Mouse (Mus musculus): Measurements from ENCODE around the gene Endou. TPM values are rescaled to one million over a fixed set of nuclear protein-coding genes. Genes with fewer than 3 reads are reported as not detected.

Gene Endou
- polyA plus RNA-seq (2015; fragmentation: Nextera tagmentation; extraction: Ambion mirVana), result 1.7 and 2.8 TPM in 2 replicates

GRCm38 (mm10) chr15:97731111-97731510, at the start of gene Endou:
Endou (minus strand) TSS chr15:97731339.
- H3K9ac ChIP-seq, result no peak within 1 kb of the TSS
- no peak within 1 kb of the TSS for H3K27ac ChIP-seq
- no peaks in the 10 kb centered on the region for H3K27me3 ChIP-seq
- no peaks in the 10 kb centered on the region for H3K9me3 ChIP-seq
- WGBS, result 83% methylated on average over 8 of the region's 8 CpGs
- H3K4me2 ChIP-seq, result no peak within 1 kb of the TSS
- no peak for ATAC-seq (ENCODE audit: insufficient number of reproducible peaks, insufficient read depth, low FRiP score, low TSS enrichment, low read depth)
- H3K4me3 ChIP-seq, result no peak within 1 kb of the TSS
- H3K36me3 ChIP-seq, result no peaks in the 10 kb centered on the region
- no peaks in the 10 kb centered on the region for H3K4me1 ChIP-seq

DNA sequence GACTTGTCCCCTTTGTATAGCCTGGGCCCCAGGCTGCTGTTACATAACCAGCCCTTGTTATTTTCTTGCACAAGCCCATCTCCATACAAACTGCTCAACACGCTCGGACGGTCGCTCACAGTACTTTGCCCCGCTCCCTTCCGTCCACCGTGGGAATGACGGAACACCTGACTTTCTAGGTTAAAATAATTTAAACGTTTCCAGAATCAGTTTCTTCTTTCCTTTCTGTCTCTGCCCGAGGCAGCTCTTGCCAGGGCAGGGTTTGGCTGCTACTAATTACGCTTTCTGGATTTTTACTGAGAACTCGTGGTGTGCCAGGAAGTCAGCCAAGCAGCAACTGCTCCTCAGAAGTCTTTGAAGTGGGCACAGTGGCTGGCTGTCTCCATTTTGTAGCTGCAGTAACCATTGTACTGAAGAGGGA, 49.5 kb upstream of the Endou start:
- Histone ChIP-seq H3K9ac (no peak overlapping the region), H3K27me3 (peaks cover 5% of the 10 kb centered on the region; the same call in 1 of the 2 replicates), H3K4me1 (peaks cover 42% of the 10 kb centered on the region), H3K27ac (peak overlapping the region; percentile 68), H3K9me3 (no peaks in the 10 kb centered on the region), H3K36me3 (no peaks in the 10 kb centered on the region), H3K4me2 (no peak overlapping the region), H3K4me3 (no peak overlapping the region)
- WGBS, result 32% methylated on average over 12 of the region's 12 CpGs
- no peak for ATAC-seq (ENCODE audit: insufficient number of reproducible peaks, insufficient read depth, low FRiP score, low TSS enrichment, low read depth)

GRCm38 (mm10) chr15:97779576-97779975, 48.4 kb upstream of the Endou start:
- H3K9me3 ChIP-seq, result no peaks in the 10 kb centered on the region
- no peak overlapping the region for H3K4me2 ChIP-seq
- H3K9ac ChIP-seq, result no peak overlapping the region
- H3K36me3 ChIP-seq, result no peaks in the 10 kb centered on the region
- H3K27me3 ChIP-seq, result peaks cover 5% of the 10 kb centered on the region; the same call in 1 of the 2 replicates
- H3K4me1 ChIP-seq, result peaks cover 41% of the 10 kb centered on the region
- no peak overlapping the region for H3K27ac ChIP-seq
- 81% methylated on average over 1 of the region's 1 CpGs for WGBS
- H3K4me3 ChIP-seq, result no peak overlapping the region
- no peak for ATAC-seq (ENCODE audit: insufficient number of reproducible peaks, insufficient read depth, low FRiP score, low TSS enrichment, low read depth)

DNA sequence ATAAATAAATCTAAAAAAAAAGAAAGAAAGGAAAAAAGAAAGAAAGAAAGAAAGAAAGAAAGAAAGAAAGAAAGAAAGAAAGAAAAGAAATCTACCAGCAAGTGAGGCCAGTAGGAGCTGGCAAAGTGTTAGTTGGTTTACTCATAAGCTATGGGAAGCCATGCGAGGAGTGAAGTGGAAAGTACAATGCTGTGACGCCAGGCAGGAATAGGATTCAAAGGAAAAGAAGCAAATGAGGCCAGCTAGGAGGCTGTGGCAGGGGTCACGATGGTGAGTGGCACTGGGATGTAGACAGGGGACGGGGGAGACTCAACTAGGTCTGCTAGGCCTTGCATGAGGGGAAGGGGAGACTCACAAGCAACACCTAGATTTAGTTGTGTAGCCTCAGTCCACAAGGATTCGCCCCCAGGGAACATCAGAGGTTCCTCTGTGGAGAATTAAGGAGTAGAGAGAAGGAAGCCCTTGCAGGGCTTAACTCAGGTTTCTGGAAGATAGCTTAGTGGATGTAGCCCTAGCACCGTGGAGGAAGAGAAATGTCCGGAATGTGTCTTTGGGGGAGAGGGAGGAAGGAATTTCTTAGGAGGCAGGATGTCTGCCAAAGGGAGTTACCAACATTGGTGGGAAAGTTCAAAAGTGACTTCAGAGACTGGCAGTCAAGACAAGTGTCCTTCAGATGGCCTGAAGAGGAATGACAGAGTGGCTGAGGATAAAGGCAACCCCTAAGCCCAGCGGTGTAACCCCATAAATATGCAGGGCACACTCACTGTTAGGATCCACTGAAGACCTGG, 47.4 kb upstream of the Endou start, which contains the start of gene Slc48a1:
Gene Slc48a1, plus strand, starts transcription at position 210 of the 788 bp plus-strand sequence.
- Histone ChIP-seq H3K4me1 (peaks cover 48% of the 10 kb centered on the region), H3K27ac (0 out of 2 replicates have a peak within 1 kb of the TSS, but pooled peaks have one; percentile 11), H3K9me3 (no peaks in the 10 kb centered on the region), H3K9ac (no peak within 1 kb of the TSS), H3K36me3 (no peaks in the 10 kb centered on the region), H3K4me2 (no peak within 1 kb of the TSS), H3K4me3 (no peak within 1 kb of the TSS), H3K27me3 (peaks cover 5% of the 10 kb centered on the region; the same call in 1 of the 2 replicates)
- 62% methylated on average over 8 of the region's 8 CpGs for WGBS
- ATAC-seq (ENCODE audit: insufficient number of reproducible peaks, insufficient read depth, low FRiP score, low TSS enrichment, low read depth), result no peak

DNA sequence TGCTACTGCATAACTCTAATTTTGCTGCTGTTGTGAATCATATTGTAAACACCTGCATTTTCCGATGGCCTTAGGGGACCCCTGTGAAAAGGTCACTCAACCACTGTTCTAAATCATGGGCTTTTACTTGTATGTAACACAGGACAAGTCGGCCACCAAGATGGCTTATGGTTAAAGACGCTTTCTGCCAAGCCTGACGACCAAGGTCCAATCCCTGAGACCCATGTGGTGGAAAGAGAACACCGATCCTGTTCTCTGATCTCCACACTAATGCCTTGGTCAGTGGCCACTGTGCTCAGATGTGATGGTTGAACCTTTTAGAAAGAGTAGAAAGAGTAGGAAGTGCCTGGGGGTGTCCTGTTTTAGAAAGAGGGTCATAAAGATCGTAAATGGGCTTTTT, 45.8 kb upstream of the Endou start:
- no peak overlapping the region for H3K4me3 ChIP-seq
- H3K4me2 ChIP-seq, result no peak overlapping the region
- H3K9me3 ChIP-seq, result no peaks in the 10 kb centered on the region
- peaks cover 50% of the 10 kb centered on the region for H3K4me1 ChIP-seq
- H3K9ac ChIP-seq, result no peak overlapping the region
- H3K27ac ChIP-seq, result no peak overlapping the region
- H3K36me3 ChIP-seq, result no peaks in the 10 kb centered on the region
- WGBS, result 77% methylated on average over 6 of the region's 6 CpGs
- ATAC-seq (ENCODE audit: insufficient number of reproducible peaks, insufficient read depth, low FRiP score, low TSS enrichment, low read depth), result no peak
- no peaks in the 10 kb centered on the region; the same call in 1 of the 2 replicates for H3K27me3 ChIP-seq

DNA sequence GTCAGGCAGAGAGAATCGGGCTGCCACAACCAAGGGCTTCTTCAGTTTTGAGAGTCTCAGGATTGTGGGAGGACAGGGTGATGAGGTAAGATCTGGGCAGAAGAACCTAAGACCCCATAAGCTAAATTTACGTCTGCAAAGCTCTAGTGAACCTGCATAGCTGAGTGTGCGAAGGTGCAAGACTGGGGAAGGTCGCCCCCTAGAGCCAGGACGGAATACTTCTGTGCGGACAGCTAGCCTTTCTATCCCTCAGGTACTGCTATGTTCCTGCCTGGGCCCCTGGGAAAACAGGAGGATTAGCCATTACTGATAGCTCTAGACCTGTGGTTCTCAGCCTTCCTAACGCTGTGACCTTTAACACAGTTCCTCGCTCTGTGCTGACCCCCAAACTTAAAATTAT, 45.4 kb upstream of the Endou start:
- Histone ChIP-seq H3K27me3 (no peaks in the 10 kb centered on the region; the same call in 1 of the 2 replicates), H3K9me3 (no peaks in the 10 kb centered on the region), H3K27ac (no peak overlapping the region), H3K9ac (no peak overlapping the region), H3K36me3 (no peaks in the 10 kb centered on the region), H3K4me2 (no peak overlapping the region), H3K4me1 (peaks cover 46% of the 10 kb centered on the region), H3K4me3 (no peak overlapping the region)
- 9% methylated on average over 8 of the region's 8 CpGs for WGBS
- ATAC-seq (ENCODE audit: insufficient number of reproducible peaks, insufficient read depth, low FRiP score, low TSS enrichment, low read depth), result no peak

DNA sequence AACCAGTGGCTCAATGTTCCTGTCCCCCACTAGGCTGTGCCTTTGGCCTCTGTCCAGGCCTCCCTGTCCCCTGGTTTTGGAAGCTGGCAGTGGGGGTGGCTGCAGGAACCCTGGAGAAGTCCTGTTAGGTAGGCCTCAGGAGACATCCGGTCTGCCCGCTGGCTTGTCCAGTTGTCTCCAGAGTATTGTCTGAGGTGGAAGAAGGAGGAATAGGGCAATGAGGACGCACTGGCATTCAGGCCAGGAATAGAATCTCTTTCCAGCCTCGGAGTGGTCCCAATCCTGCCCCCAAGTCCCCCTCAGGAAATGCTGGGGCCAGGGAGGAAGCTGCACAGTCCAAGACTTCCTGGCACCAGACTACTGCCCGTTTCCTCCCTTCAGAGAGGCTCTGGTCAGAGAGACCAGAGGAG, 42.8 kb upstream of the Endou start:
- no peak; the same call in 1 of the 2 replicates for ATAC-seq (ENCODE audit: insufficient number of reproducible peaks, insufficient read depth, low FRiP score, low TSS enrichment, low read depth)
- H3K9ac ChIP-seq, result no peak overlapping the region

DNA sequence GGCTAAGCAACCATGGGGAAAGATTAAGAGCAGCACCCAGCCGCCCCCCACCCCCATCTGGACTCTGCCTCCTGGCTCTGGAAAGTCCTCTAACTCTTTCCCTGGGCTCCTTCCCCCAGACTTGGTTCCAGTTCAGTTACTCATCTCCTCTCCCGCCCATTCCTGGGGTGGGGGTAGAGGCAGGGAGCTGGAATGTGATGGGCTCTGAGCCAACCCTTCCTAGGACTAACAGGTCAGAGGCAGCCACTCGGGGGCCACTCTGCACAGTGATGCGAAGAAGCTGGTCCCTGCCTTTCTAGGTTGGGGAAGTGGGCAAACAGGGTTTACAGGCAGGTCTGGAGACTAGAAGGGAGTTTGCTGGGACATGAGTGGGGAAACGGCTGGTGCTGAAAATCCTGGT, 42.0 kb upstream of the Endou start:
- WGBS, result 18% methylated on average over 5 of the region's 5 CpGs
- Histone ChIP-seq H3K9ac (no peak overlapping the region), H3K4me2 (peak overlapping the region; percentile 9; the same call in 1 of the 2 replicates), H3K4me3 (no peak overlapping the region), H3K36me3 (no peaks in the 10 kb centered on the region), H3K9me3 (no peaks in the 10 kb centered on the region), H3K27ac (peak overlapping the region; percentile 76), H3K4me1 (peaks cover 34% of the 10 kb centered on the region), H3K27me3 (peaks cover 17% of the 10 kb centered on the region)
- ATAC-seq (ENCODE audit: insufficient number of reproducible peaks, insufficient read depth, low FRiP score, low TSS enrichment, low read depth), result 0 out of 2 replicates have a peak, but pooled peaks have one; percentile 37

More for the DNA sequence above, 42.8 kb upstream of the Endou start:
- Histone ChIP-seq H3K4me2 (no peak overlapping the region), H3K4me1 (peaks cover 33% of the 10 kb centered on the region), H3K27me3 (peaks cover 14% of the 10 kb centered on the region), H3K27ac (peak overlapping the region; percentile 76), H3K9me3 (no peaks in the 10 kb centered on the region), H3K4me3 (no peak overlapping the region), H3K36me3 (no peaks in the 10 kb centered on the region)
- 68% methylated on average over 5 of the region's 5 CpGs for WGBS

GRCm38 (mm10) chr15:97770280-97770679, 39.1 kb upstream of the Endou start:
- no peak for ATAC-seq (ENCODE audit: insufficient number of reproducible peaks, insufficient read depth, low FRiP score, low TSS enrichment, low read depth)
- H3K9ac ChIP-seq, result no peak overlapping the region
- no peaks in the 10 kb centered on the region for H3K9me3 ChIP-seq
- peaks cover 56% of the 10 kb centered on the region for H3K4me1 ChIP-seq
- peaks cover 39% of the 10 kb centered on the region for H3K27me3 ChIP-seq
- no peaks in the 10 kb centered on the region for H3K36me3 ChIP-seq
- no peak overlapping the region for H3K4me3 ChIP-seq
- H3K27ac ChIP-seq, result no peak overlapping the region
- H3K4me2 ChIP-seq, result no peak overlapping the region
- WGBS, result 86% methylated on average over 8 of the region's 8 CpGs

DNA sequence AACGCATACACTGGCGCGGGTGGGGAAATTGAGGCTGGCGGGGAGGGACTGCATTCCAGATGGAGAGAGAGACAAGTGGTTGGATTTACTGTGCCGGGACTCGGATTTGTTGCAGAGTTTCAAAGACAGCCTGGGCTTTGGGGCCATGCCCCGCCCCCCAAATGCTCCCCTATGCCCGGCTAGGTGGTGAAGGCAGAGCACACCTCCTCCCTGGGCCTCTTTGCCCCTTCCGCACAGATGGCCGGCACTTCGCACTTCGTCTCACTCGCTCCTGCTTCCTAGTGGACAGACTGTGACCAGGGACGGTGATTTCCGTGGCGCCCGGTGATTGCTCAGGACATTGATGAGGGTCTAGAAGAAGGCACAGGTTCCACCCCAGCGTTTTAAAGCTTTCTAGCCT, 37.1 kb upstream of the Endou start:
- H3K27ac ChIP-seq, result peak overlapping the region; percentile 51; the same call in 1 of the 2 replicates
- peaks cover 52% of the 10 kb centered on the region for H3K4me1 ChIP-seq
- H3K9ac ChIP-seq, result peak overlapping the region; percentile 72
- ATAC-seq (ENCODE audit: insufficient number of reproducible peaks, insufficient read depth, low FRiP score, low TSS enrichment, low read depth), result no peak
- no peaks in the 10 kb centered on the region for H3K9me3 ChIP-seq
- peaks cover 47% of the 10 kb centered on the region for H3K27me3 ChIP-seq
- H3K4me3 ChIP-seq, result peak overlapping the region; percentile 51
- peak overlapping the region; percentile 94 for H3K4me2 ChIP-seq
- 2% methylated on average over 18 of the region's 18 CpGs for WGBS
- no peaks in the 10 kb centered on the region for H3K36me3 ChIP-seq

- H3K27ac ChIP-seq, result peak within 1 kb of the TSS; percentile 51; the same call in 1 of the 2 replicates
- peaks cover 47% of the 10 kb centered on the region for H3K27me3 ChIP-seq
- H3K4me2 ChIP-seq, result peak within 1 kb of the TSS; percentile 94
- under 1% methylated on average over 44 of the region's 44 CpGs for WGBS
- peaks cover 45% of the 10 kb centered on the region for H3K4me1 ChIP-seq
- no peaks in the 10 kb centered on the region for H3K9me3 ChIP-seq
- peak; percentile 71 for ATAC-seq (ENCODE audit: insufficient number of reproducible peaks, insufficient read depth, low FRiP score, low TSS enrichment, low read depth)
- peak within 1 kb of the TSS; percentile 51 for H3K4me3 ChIP-seq
- no peaks in the 10 kb centered on the region for H3K36me3 ChIP-seq
- peak within 1 kb of the TSS; percentile 72 for H3K9ac ChIP-seq
Observed at GRCm38 (mm10) chr15:97767280-97768186, 36.4 kb upstream of the Endou start, which contains the start of gene Rapgef3. Rapgef3 (minus strand) TSS chr15:97767972.

Data from embryonic facial prominence, embryonic 13.5 days (tissue).